In the genomic region with DNA sequence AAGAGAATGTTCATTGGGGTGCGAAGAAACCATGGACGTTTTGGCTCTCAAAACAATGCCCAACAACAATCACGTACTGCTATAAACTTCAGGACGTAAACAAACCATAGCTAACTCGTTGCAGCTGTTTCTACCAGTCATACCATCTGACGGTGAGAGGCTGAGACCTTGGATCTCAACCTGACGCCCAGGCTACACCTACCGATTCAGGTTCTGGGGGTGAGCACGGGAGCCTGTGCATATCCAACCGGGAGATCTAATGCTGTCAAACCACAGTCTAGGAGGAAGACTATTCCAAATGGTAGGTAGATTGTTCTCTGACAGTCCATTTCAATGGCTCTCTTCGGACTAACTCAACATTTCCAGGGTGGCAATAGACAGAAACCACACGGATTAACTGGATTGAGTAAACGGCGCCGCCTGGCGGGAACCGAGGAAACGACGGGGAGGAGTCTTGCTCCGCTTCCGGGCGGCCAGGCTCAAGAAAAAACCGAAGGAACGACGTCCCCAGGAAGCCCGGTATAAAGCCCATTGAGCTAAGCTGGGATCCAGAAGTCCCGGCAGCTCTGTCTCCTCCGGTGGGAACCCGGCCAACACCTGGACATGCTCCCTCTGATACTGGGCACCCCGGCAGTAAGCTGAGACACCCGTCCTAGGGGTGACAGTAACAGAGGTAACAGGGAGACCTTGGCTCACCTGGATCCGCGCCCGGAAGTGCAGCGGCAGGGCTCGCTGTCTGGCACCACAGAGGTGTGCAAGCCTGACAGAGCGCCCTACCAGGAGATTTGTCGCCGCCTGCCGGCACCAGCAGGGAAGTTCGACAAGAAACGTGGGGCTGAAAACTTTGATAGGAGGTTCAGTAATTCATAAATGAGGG, we compare ENCODE assay signal across 8 mouse cellular contexts. TPM values are rescaled to one million over a fixed set of nuclear protein-coding genes. Genes with fewer than 3 reads are reported as not detected.
A peak's percentile ranks its signal among the peaks of the same experiment; 100 is the strongest.
DNase-seq lines count a peak whose midpoint lies in the region; ATAC-seq and TF ChIP-seq lines count a peak whose summit lies in the region.

A gene (minus strand): TSS at position 736 of the 877 bp plus-strand sequence.

- 8% methylated on average over 42 of the region's 42 CpGs for WGBS in forebrain, embryonic 16.5 days
- WGBS in lung, embryonic 14.5 days, result 6% methylated on average over 42 of the region's 42 CpGs
- WGBS in olfactory bulb, adult 2 months, result 5% methylated on average over 42 of the region's 42 CpGs
- WGBS in thymus, adult 2 months, result 7% methylated on average over 42 of the region's 42 CpGs

- H3K4me3 ChIP-seq in ES-E14 (ENCODE audit: insufficient read depth in 1 of 2, low read depth in 1 of 2, low read length in 2 of 2, poor library complexity in 1 of 2, severe bottlenecking in 1 of 2), result peak within 1 kb of the TSS; percentile 93 to 98
- H3K4me3 ChIP-seq in forebrain, embryonic 16.5 days (replicated peaks; ENCODE audit: low read length), result peak within 1 kb of the TSS; percentile 66
- H3K4me3 ChIP-seq in layer of hippocampus, adult 2 months, result peak within 1 kb of the TSS; percentile 72
- peak within 1 kb of the TSS; percentile 62 for H3K4me3 ChIP-seq in lung, embryonic 14.5 days (ENCODE audit: low read depth, low read length)
- peak within 1 kb of the TSS; percentile 64 for H3K4me3 ChIP-seq in olfactory bulb, adult 2 months (ENCODE audit: insufficient read depth, low read depth, low read length)
- peak within 1 kb of the TSS; percentile 74 for H3K4me3 ChIP-seq in thymus, adult 2 months (ENCODE audit: control insufficient read depth, insufficient read depth, low read length)

- peaks cover 2 to 18% of the 10 kb centered on the region in 2 experiments; a peak in 3 of 4 replicates for H3K4me1 ChIP-seq in ES-E14 (ENCODE audit: control insufficient read depth in 2 of 2, insufficient read depth in 2 of 2, low read length in 2 of 2, poor library complexity in 1 of 2)
- peaks cover 18% of the 10 kb centered on the region for H3K4me1 ChIP-seq in forebrain, embryonic 16.5 days (replicated peaks; ENCODE audit: control insufficient read depth, insufficient read depth, low read length)
- H3K4me1 ChIP-seq in lung, embryonic 14.5 days (ENCODE audit: insufficient read depth), result 0 out of 2 replicates have a peak, but pooled peaks cover 4% of the 10 kb centered on the region
- H3K4me1 ChIP-seq in olfactory bulb, adult 2 months (ENCODE audit: control insufficient read depth, insufficient read depth, low read length), result peaks cover 14% of the 10 kb centered on the region
- H3K4me1 ChIP-seq in thymus, adult 2 months (replicated peaks; ENCODE audit: control insufficient read depth, insufficient read depth, low read length), result peaks cover 10% of the 10 kb centered on the region

- DNase-seq in ES-E14 (ENCODE audit: low read depth, low spot score), result peak; percentile 93
- DNase-seq in cerebellum, adult 11-12 months, result peak; percentile 97
- peak; percentile 92 to 96 for DNase-seq in heart, postnatal 36 days
- DNase-seq in layer of hippocampus, adult 2 months (ENCODE audit: low spot score in 2 of 2), result peak; percentile 91 to 92
- peak; percentile 98 for DNase-seq in lung, embryonic 14.5 days
- DNase-seq in thymus, adult 2 months, result peak; percentile 89

- H3K4me2 ChIP-seq in forebrain, embryonic 16.5 days (ENCODE audit: low read length), result peak within 1 kb of the TSS; percentile 58
- peak within 1 kb of the TSS; percentile 71 for H3K4me2 ChIP-seq in lung, embryonic 14.5 days

- H3K27me3 ChIP-seq in forebrain, embryonic 16.5 days (replicated peaks; ENCODE audit: control insufficient read depth, insufficient read depth, low read length), result no peaks in the 10 kb centered on the region
- no peaks in the 10 kb centered on the region for H3K27me3 ChIP-seq in lung, embryonic 14.5 days (ENCODE audit: insufficient read depth, low read length)
- H3K27me3 ChIP-seq in thymus, adult 2 months (ENCODE audit: control insufficient read depth, insufficient read depth, low read length), result no peaks in the 10 kb centered on the region

- TF ChIP-seq CTCF in layer of hippocampus, adult 2 months (conservative IDR thresholded peaks at IDR 0.05), result peak; percentile 80
- TF ChIP-seq CTCF in lung, embryonic 14.5 days (IDR thresholded peaks at IDR 0.05; ENCODE audit: low read depth), result peak; percentile 87
- TF ChIP-seq CTCF in olfactory bulb, adult 2 months (IDR thresholded peaks at IDR 0.05; ENCODE audit: insufficient read depth, low read depth, low read length), result peak; percentile 75
- peak; percentile 90 for TF ChIP-seq CTCF in thymus, adult 2 months (IDR thresholded peaks at IDR 0.05; ENCODE audit: borderline replicate concordance, control insufficient read depth, extremely low read depth, insufficient read depth, low read length, poor library complexity)

- peak within 1 kb of the TSS; percentile 93 for H3K9ac ChIP-seq in ES-E14 (ENCODE audit: insufficient read depth, low read depth, low read length, poor library complexity, severe bottlenecking)
- peak within 1 kb of the TSS; percentile 61 for H3K9ac ChIP-seq in forebrain, embryonic 16.5 days (replicated peaks; ENCODE audit: low read depth, low read length)
- peak within 1 kb of the TSS; percentile 56 for H3K9ac ChIP-seq in lung, embryonic 14.5 days

- peak; percentile 62 for TF ChIP-seq POLR2A in olfactory bulb, adult 2 months (IDR thresholded peaks at IDR 0.05; ENCODE audit: insufficient read depth, low read depth, low read length)
- no peak for TF ChIP-seq POLR2A in thymus, adult 2 months (IDR thresholded peaks at IDR 0.05; ENCODE audit: control insufficient read depth, extremely low read depth, insufficient read depth, low read length, poor library complexity)

- H3K27ac ChIP-seq in ES-E14 (ENCODE audit: insufficient read depth, low read depth, low read length, poor library complexity, severe bottlenecking), result peak within 1 kb of the TSS; percentile 88
- peak within 1 kb of the TSS; percentile 92 for H3K27ac ChIP-seq in forebrain, embryonic 16.5 days (ENCODE audit: low read length)
- peak within 1 kb of the TSS; percentile 94 for H3K27ac ChIP-seq in layer of hippocampus, adult 2 months
- H3K27ac ChIP-seq in lung, embryonic 14.5 days (ENCODE audit: low read depth), result peak within 1 kb of the TSS; percentile 92
- H3K27ac ChIP-seq in olfactory bulb, adult 2 months (ENCODE audit: insufficient read depth, low read depth, low read length), result peak within 1 kb of the TSS; percentile 67
- H3K27ac ChIP-seq in thymus, adult 2 months (ENCODE audit: control insufficient read depth, insufficient read depth, low read length), result peak within 1 kb of the TSS; percentile 75

- no peaks in the 10 kb centered on the region for H3K9me3 ChIP-seq in ES-E14 (ENCODE audit: control insufficient read depth, insufficient read depth, low read depth, low read length)
- H3K9me3 ChIP-seq in forebrain, embryonic 16.5 days (ENCODE audit: control insufficient read depth, low read length), result no peaks in the 10 kb centered on the region
- no peaks in the 10 kb centered on the region for H3K9me3 ChIP-seq in lung, embryonic 14.5 days (ENCODE audit: low read depth, low read length)

- ATAC-seq in forebrain, embryonic 16.5 days, result peak; percentile 95
- ATAC-seq in lung, embryonic 14.5 days (ENCODE audit: insufficient read depth), result peak; percentile 94

- intact Hi-C loops in heart, postnatal 36 days (cut with DNase I), result loop anchor here (1.0 kb wide), 1 partner anchor 19 kb away; no protein-coding TSS in a partner anchor

- peaks cover 33% of the 10 kb centered on the region for H3K36me3 ChIP-seq in ES-E14 (ENCODE audit: control insufficient read depth, insufficient read depth, low read length, poor library complexity, severe bottlenecking)
- H3K36me3 ChIP-seq in forebrain, embryonic 16.5 days (ENCODE audit: control insufficient read depth, insufficient read depth), result peaks cover 9% of the 10 kb centered on the region
- peaks cover 67% of the 10 kb centered on the region for H3K36me3 ChIP-seq in lung, embryonic 14.5 days (ENCODE audit: insufficient read depth)
- H3K36me3 ChIP-seq in thymus, adult 2 months (ENCODE audit: control insufficient read depth, insufficient read depth, low read length), result peaks cover 17% of the 10 kb centered on the region

- in situ Hi-C loops in ES-E14 (cut with MboI; ENCODE audit: low sequenced_read_pairs in 2 of 2, unreplicated experiment in 2 of 2), result no loop called here

TF ChIP-seq in ES-E14, 5 proteins besides CTCF, POLR2A, EP300 and RAD21:
- TF ChIP-seq MAFK (IDR thresholded peaks at IDR 0.05; ENCODE audit: insufficient read depth, low read depth, low read length) (no peak), HCFC1 (IDR thresholded peaks at IDR 0.05; ENCODE audit: borderline replicate concordance, insufficient read depth, low read length) (peak; percentile 78), CHD2 (IDR thresholded peaks at IDR 0.05; ENCODE audit: low read depth, low read length) (no peak), ZC3H11A (IDR thresholded peaks at IDR 0.05; ENCODE audit: borderline replicate concordance, low read depth, low read length) (no peak), ZNF384 (IDR thresholded peaks at IDR 0.05; ENCODE audit: low read depth, low read length) (peak; percentile 78)

RNA-seq across cellular contexts. Expression of the gene that starts here (rescaled TPM):
- 40.9 and 59.1 TPM in 2 replicates for total RNA-seq in ES-E14 (2012; rRNA removed)
- polyA plus RNA-seq in forebrain, embryonic 16.5 days (2015; fragmentation: Nextera tagmentation; extraction: Ambion mirVana), result 20.9 and 24.5 TPM in 2 replicates
- 10 to 100 TPM; 20.1 to 23.2 TPM for total RNA-seq in heart, postnatal 36 days (2021)
- 10 to 100 TPM; 28.0 to 30.0 TPM for total RNA-seq in layer of hippocampus, adult 2 months (2021)
- 19.2 and 21.4 TPM in 2 replicates for polyA plus RNA-seq in lung, embryonic 14.5 days (2014; fragmentation: Nextera tagmentation; extraction: Ambion mirVana)
- not detected in 2 replicates for polyA plus RNA-seq in olfactory bulb, adult 2 months (2012; ENCODE audit: insufficient read depth, insufficient read length, low replicate concordance, missing spikeins)
- 47.4 and 54.5 TPM in 2 replicates for polyA plus RNA-seq in thymus, adult 2 months (2012; rRNA removed)

Comparison
In these comparisons a context has a peak if more than half of its experiments do, and no peak if none do; other contexts are left out.
1. Peak in every context shown above with its lines: DNase-seq, ATAC-seq, H3K4me3 ChIP-seq and H3K27ac ChIP-seq.
2. RNA of the gene that starts here (polyA plus RNA-seq): 47.4 to 54.5 TPM in thymus, adult 2 months, 20.9 to 24.5 TPM in forebrain, embryonic 16.5 days and 19.2 to 21.4 TPM in lung, embryonic 14.5 days; not detected in olfactory bulb, adult 2 months; every median in the first group is over 10 times any median in the second.